Mouse (Mus musculus): ENCODE data around the gene Sbk3. TPM values are rescaled to one million over a fixed set of nuclear protein-coding genes. Genes with fewer than 3 reads are reported as not detected.

The Sbk3 gene
- polyA plus RNA-seq, 1 experiment from 2014 or later: 0.25 TPM

GRCm38 (mm10) chr7:4976832-4977231 lies 5.9 kb upstream of the Sbk3 start:
- Histone ChIP-seq H3K4me3 (replicated peaks) (no peak overlapping the region), H3K27ac (replicated peaks) (no peak overlapping the region), H3K4me2 (replicated peaks) (no peak overlapping the region), H3K9me3 (replicated peaks) (no peaks in the 10 kb centered on the region), H3K9ac (no peak overlapping the region), H3K27me3 (no peaks in the 10 kb centered on the region), H3K36me3 (no peaks in the 10 kb centered on the region), H3K4me1 (no peaks in the 10 kb centered on the region)
- ATAC-seq (ENCODE audit: insufficient number of reproducible peaks, low FRiP score, low TSS enrichment, low read depth): no peak
- 88% methylated on average over 7 of the region's 7 CpGs for WGBS

- 49% methylated on average over 4 of the region's 4 CpGs for WGBS
- Histone ChIP-seq H3K27ac (replicated peaks) (no peak overlapping the region), H3K36me3 (no peaks in the 10 kb centered on the region), H3K4me1 (no peaks in the 10 kb centered on the region), H3K9me3 (replicated peaks) (no peaks in the 10 kb centered on the region), H3K4me3 (replicated peaks) (no peak overlapping the region), H3K4me2 (replicated peaks) (no peak overlapping the region), H3K9ac (no peak overlapping the region), H3K27me3 (no peaks in the 10 kb centered on the region)
- no peak for ATAC-seq (ENCODE audit: insufficient number of reproducible peaks, low FRiP score, low TSS enrichment, low read depth)
Measured at GRCm38 (mm10) chr7:4975455-4975854, 4.5 kb upstream of the Sbk3 start.

- H3K9me3 ChIP-seq (replicated peaks): no peaks in the 10 kb centered on the region
- no peaks in the 10 kb centered on the region for H3K4me1 ChIP-seq
- H3K27me3 ChIP-seq: no peaks in the 10 kb centered on the region
- H3K36me3 ChIP-seq: no peaks in the 10 kb centered on the region
- peak; percentile 61; the same call in 1 of the 2 replicates for ATAC-seq (ENCODE audit: insufficient number of reproducible peaks, low FRiP score, low TSS enrichment, low read depth)
- H3K9ac ChIP-seq: no peak overlapping the region
- WGBS: 65% methylated on average over 18 of the region's 18 CpGs
- no peak overlapping the region for H3K4me3 ChIP-seq (replicated peaks)
- H3K4me2 ChIP-seq (replicated peaks): no peak overlapping the region
- no peak overlapping the region for H3K27ac ChIP-seq (replicated peaks)
Measured at GRCm38 (mm10) chr7:4972321-4973047, 1.5 kb upstream of the Sbk3 start.

GRCm38 (mm10) chr7:4971710-4972109 lies 742 bp upstream of the Sbk3 start:
- Histone ChIP-seq H3K9ac (no peak overlapping the region), H3K4me3 (replicated peaks) (no peak overlapping the region), H3K27ac (replicated peaks) (no peak overlapping the region), H3K27me3 (no peaks in the 10 kb centered on the region), H3K4me1 (no peaks in the 10 kb centered on the region), H3K4me2 (replicated peaks) (no peak overlapping the region), H3K9me3 (replicated peaks) (no peaks in the 10 kb centered on the region), H3K36me3 (no peaks in the 10 kb centered on the region)
- no peak for ATAC-seq (ENCODE audit: insufficient number of reproducible peaks, low FRiP score, low TSS enrichment, low read depth)
- 17% methylated on average over 7 of the region's 7 CpGs for WGBS

GRCm38 (mm10) chr7:4964988-4965387 lies 6.0 kb downstream of the Sbk3 start:
- Histone ChIP-seq H3K9me3 (replicated peaks) (no peaks in the 10 kb centered on the region), H3K36me3 (no peaks in the 10 kb centered on the region), H3K4me1 (peaks cover 7% of the 10 kb centered on the region), H3K27ac (replicated peaks) (no peak overlapping the region), H3K27me3 (no peaks in the 10 kb centered on the region), H3K4me2 (replicated peaks) (no peak overlapping the region), H3K4me3 (replicated peaks) (no peak overlapping the region), H3K9ac (no peak overlapping the region)
- no peak for ATAC-seq (ENCODE audit: insufficient number of reproducible peaks, low FRiP score, low TSS enrichment, low read depth)
- 77% methylated on average over 5 of the region's 5 CpGs for WGBS

GRCm38 (mm10) chr7:4964272-4964671 lies 6.7 kb downstream of the Sbk3 start, which contains the start of gene Sbk2:
TSS of gene Sbk2 (minus strand) at chr7:4964406.
- Histone ChIP-seq H3K9me3 (replicated peaks) (no peaks in the 10 kb centered on the region), H3K4me2 (replicated peaks) (peak within 1 kb of the TSS; percentile 24; the same call in 1 of the 2 replicates), H3K36me3 (no peaks in the 10 kb centered on the region), H3K27ac (replicated peaks) (no peak within 1 kb of the TSS; the same call in 1 of the 2 replicates), H3K4me3 (replicated peaks) (no peak within 1 kb of the TSS), H3K27me3 (no peaks in the 10 kb centered on the region), H3K4me1 (peaks cover 7% of the 10 kb centered on the region), H3K9ac (no peak within 1 kb of the TSS)
- peak; percentile 76; the same call in 1 of the 2 replicates for ATAC-seq (ENCODE audit: insufficient number of reproducible peaks, low FRiP score, low TSS enrichment, low read depth)
- WGBS: 4% methylated on average over 10 of the region's 10 CpGs

GRCm38 (mm10) chr7:4963527-4963926 lies 7.4 kb downstream of the Sbk3 start:
- H3K27ac ChIP-seq (replicated peaks): no peak overlapping the region
- WGBS: 50% methylated on average over 5 of the region's 5 CpGs
- H3K9ac ChIP-seq: no peak overlapping the region
- H3K4me3 ChIP-seq (replicated peaks): no peak overlapping the region
- no peaks in the 10 kb centered on the region for H3K9me3 ChIP-seq (replicated peaks)
- ATAC-seq (ENCODE audit: insufficient number of reproducible peaks, low FRiP score, low TSS enrichment, low read depth): no peak
- no peaks in the 10 kb centered on the region for H3K36me3 ChIP-seq
- H3K4me1 ChIP-seq: peaks cover 7% of the 10 kb centered on the region
- no peaks in the 10 kb centered on the region for H3K27me3 ChIP-seq
- H3K4me2 ChIP-seq (replicated peaks): no peak overlapping the region

GRCm38 (mm10) chr7:4957361-4957760 lies 13.6 kb downstream of the Sbk3 start:
- no peaks in the 10 kb centered on the region for H3K9me3 ChIP-seq (replicated peaks)
- ATAC-seq (ENCODE audit: insufficient number of reproducible peaks, low FRiP score, low TSS enrichment, low read depth): no peak
- no peaks in the 10 kb centered on the region for H3K36me3 ChIP-seq
- 0 out of 2 replicates have a peak, but pooled peaks cover 3% of the 10 kb centered on the region for H3K4me1 ChIP-seq
- H3K27me3 ChIP-seq: no peaks in the 10 kb centered on the region
- no peak overlapping the region for H3K4me2 ChIP-seq (replicated peaks)
- H3K27ac ChIP-seq (replicated peaks): no peak overlapping the region
- no peak overlapping the region for H3K9ac ChIP-seq
- WGBS: 71% methylated on average over 10 of the region's 10 CpGs
- no peak overlapping the region for H3K4me3 ChIP-seq (replicated peaks)

GRCm38 (mm10) chr7:4953815-4954445 lies 17.0 kb downstream of the Sbk3 start:
- no peak for ATAC-seq (ENCODE audit: insufficient number of reproducible peaks, low FRiP score, low TSS enrichment, low read depth)
- no peak overlapping the region for H3K9ac ChIP-seq
- no peak overlapping the region for H3K27ac ChIP-seq (replicated peaks)
- no peaks in the 10 kb centered on the region for H3K36me3 ChIP-seq
- no peaks in the 10 kb centered on the region for H3K27me3 ChIP-seq
- H3K4me3 ChIP-seq (replicated peaks): no peak overlapping the region
- 26% methylated on average over 10 of the region's 10 CpGs for WGBS
- H3K9me3 ChIP-seq (replicated peaks): no peaks in the 10 kb centered on the region
- H3K4me2 ChIP-seq (replicated peaks): no peak overlapping the region
- 0 out of 2 replicates have a peak, but pooled peaks cover 3% of the 10 kb centered on the region for H3K4me1 ChIP-seq

GRCm38 (mm10) chr7:4950561-4951342 lies 20.2 kb downstream of the Sbk3 start:
- no peak overlapping the region for H3K4me2 ChIP-seq (replicated peaks)
- H3K27me3 ChIP-seq: no peaks in the 10 kb centered on the region
- no peak overlapping the region for H3K9ac ChIP-seq
- H3K36me3 ChIP-seq: no peaks in the 10 kb centered on the region
- WGBS: 81% methylated on average over 19 of the region's 19 CpGs
- no peak overlapping the region for H3K4me3 ChIP-seq (replicated peaks)
- H3K4me1 ChIP-seq: 0 out of 2 replicates have a peak, but pooled peaks cover 3% of the 10 kb centered on the region
- H3K27ac ChIP-seq (replicated peaks): no peak overlapping the region
- no peak for ATAC-seq (ENCODE audit: insufficient number of reproducible peaks, low FRiP score, low TSS enrichment, low read depth)
- H3K9me3 ChIP-seq (replicated peaks): no peaks in the 10 kb centered on the region

GRCm38 (mm10) chr7:4948386-4948785 lies 22.6 kb downstream of the Sbk3 start:
- H3K4me1 ChIP-seq: 0 out of 2 replicates have a peak, but pooled peaks cover 3% of the 10 kb centered on the region
- no peak overlapping the region for H3K9ac ChIP-seq
- H3K27ac ChIP-seq (replicated peaks): no peak overlapping the region
- ATAC-seq (ENCODE audit: insufficient number of reproducible peaks, low FRiP score, low TSS enrichment, low read depth): no peak
- no peaks in the 10 kb centered on the region for H3K9me3 ChIP-seq (replicated peaks)
- H3K4me3 ChIP-seq (replicated peaks): no peak overlapping the region
- H3K36me3 ChIP-seq: no peaks in the 10 kb centered on the region
- no peak overlapping the region for H3K4me2 ChIP-seq (replicated peaks)
- H3K27me3 ChIP-seq: no peaks in the 10 kb centered on the region
- 67% methylated on average over 6 of the region's 6 CpGs for WGBS
